7 mouse cellular contexts compared by ENCODE assay signal in the genomic region with DNA sequence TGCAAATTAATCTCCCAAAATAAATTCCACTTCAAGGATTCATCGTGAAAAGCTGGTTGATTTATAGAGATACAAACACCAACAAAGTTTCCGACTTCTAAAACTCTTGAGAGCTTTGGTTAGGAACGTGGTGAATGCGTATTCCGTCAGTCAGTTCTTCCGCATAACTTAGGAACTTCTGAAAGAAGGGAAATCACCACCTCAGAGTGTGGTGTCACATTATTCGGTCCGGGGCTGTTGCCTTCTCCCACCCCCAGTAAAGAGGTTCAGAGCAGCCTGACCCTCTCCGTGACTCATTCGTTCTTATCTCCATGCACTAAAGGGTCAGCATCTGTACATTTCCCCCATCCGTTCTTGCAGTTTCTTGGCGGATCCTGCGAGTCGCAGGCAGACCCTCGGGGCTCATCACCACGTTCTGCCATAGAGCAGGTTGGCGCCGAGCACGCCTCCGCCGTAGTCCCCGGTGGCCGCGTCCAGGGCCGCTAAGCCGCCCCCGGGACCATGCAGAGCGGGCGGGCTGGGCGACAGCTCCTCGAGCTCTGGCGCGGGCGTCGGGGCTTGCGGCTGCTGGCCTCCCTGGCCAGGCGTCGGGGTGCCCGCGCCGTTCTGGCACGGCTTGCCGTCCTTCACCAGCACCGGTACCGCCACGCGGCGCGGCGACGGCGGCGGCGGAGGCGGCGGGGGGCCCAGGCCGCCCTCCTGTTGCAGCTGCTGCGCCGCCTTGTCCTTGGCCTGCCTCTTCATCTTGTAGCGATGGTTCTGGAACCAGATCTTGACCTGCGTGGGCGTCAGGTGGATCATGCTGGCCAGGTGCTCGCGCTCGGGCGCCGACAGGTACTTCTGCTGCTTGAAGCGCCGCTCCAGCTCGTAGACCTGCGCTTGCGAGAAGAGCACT. TPM values are rescaled to one million over a fixed set of nuclear protein-coding genes. Genes with fewer than 3 reads are reported as not detected.
DNase-seq lines count a peak whose midpoint lies in the region; ATAC-seq lines count a peak whose summit lies in the region.

No protein-coding gene starts in this region.

- ATAC-seq in CD4-positive, CD25-positive, alpha-beta regulatory T cell, adult 4 months = peak; percentile 65
- peak; percentile 52 for ATAC-seq in forebrain, embryonic 11.5 days (replicated peaks; ENCODE audit: low FRiP score)
- ATAC-seq in hindbrain, embryonic 13.5 days (ENCODE audit: low FRiP score) = peak; percentile 44; the same call in 1 of the 2 replicates
- no peak for ATAC-seq in limb, embryonic 15.5 days (ENCODE audit: insufficient number of reproducible peaks, low FRiP score, low TSS enrichment, low read depth)

- peak overlapping the region; percentile 26 for H3K4me3 ChIP-seq in forebrain, embryonic 11.5 days (ENCODE audit: low read depth, low read length)
- peak overlapping the region; percentile 31; the same call in 1 of the 2 replicates for H3K4me3 ChIP-seq in hindbrain, embryonic 13.5 days
- H3K4me3 ChIP-seq in limb, embryonic 15.5 days = peak overlapping the region; percentile 43

- H3K27ac ChIP-seq in forebrain, embryonic 11.5 days (ENCODE audit: low read depth, low read length) = no peak overlapping the region
- H3K27ac ChIP-seq in hindbrain, embryonic 13.5 days = no peak overlapping the region
- no peak overlapping the region for H3K27ac ChIP-seq in limb, embryonic 15.5 days

- H3K9me3 ChIP-seq in forebrain, embryonic 11.5 days (ENCODE audit: control insufficient read depth, low read length) = no peaks in the 10 kb centered on the region
- no peaks in the 10 kb centered on the region for H3K9me3 ChIP-seq in hindbrain, embryonic 13.5 days
- H3K9me3 ChIP-seq in limb, embryonic 15.5 days = no peaks in the 10 kb centered on the region

- H3K36me3 ChIP-seq in forebrain, embryonic 11.5 days (ENCODE audit: control insufficient read depth, insufficient read depth, low read length) = no peaks in the 10 kb centered on the region
- H3K36me3 ChIP-seq in hindbrain, embryonic 13.5 days = no peaks in the 10 kb centered on the region
- no peaks in the 10 kb centered on the region for H3K36me3 ChIP-seq in limb, embryonic 15.5 days

- H3K27me3 ChIP-seq in forebrain, embryonic 11.5 days (ENCODE audit: control insufficient read depth, insufficient read depth, low read length) = peaks cover 71% of the 10 kb centered on the region
- H3K27me3 ChIP-seq in hindbrain, embryonic 13.5 days = peaks cover 92% of the 10 kb centered on the region
- peaks cover 75% of the 10 kb centered on the region for H3K27me3 ChIP-seq in limb, embryonic 15.5 days

- peak; percentile 21 for DNase-seq in T-cell, adult 2 months (ENCODE audit: low spot score)
- peak; percentile 72 for DNase-seq in forebrain, embryonic 11.5 days (ENCODE audit: low spot score)
- peak; percentile 53 for DNase-seq in naive thymus-derived CD4-positive, alpha-beta T cell, adult 2 months (ENCODE audit: low read depth)
- DNase-seq in thymus, postnatal 36 days = peak; percentile 23 to 27

- peaks cover 6% of the 10 kb centered on the region; the same call in 1 of the 2 replicates for H3K4me1 ChIP-seq in forebrain, embryonic 11.5 days (replicated peaks; ENCODE audit: control insufficient read depth, insufficient read depth, low read length)
- peaks cover 17% of the 10 kb centered on the region for H3K4me1 ChIP-seq in hindbrain, embryonic 13.5 days (replicated peaks)
- H3K4me1 ChIP-seq in limb, embryonic 15.5 days = peaks cover 19% of the 10 kb centered on the region

- WGBS in forebrain, embryonic 11.5 days = under 1% methylated on average over 60 of the region's 72 CpGs
- under 1% methylated on average over 56 of the region's 72 CpGs for WGBS in hindbrain, embryonic 13.5 days
- 1% methylated on average over 72 of the region's 72 CpGs for WGBS in limb, embryonic 15.5 days

- H3K9ac ChIP-seq in forebrain, embryonic 11.5 days (ENCODE audit: low read length) = no peak overlapping the region
- H3K9ac ChIP-seq in hindbrain, embryonic 13.5 days = no peak overlapping the region
- H3K9ac ChIP-seq in limb, embryonic 15.5 days = no peak overlapping the region

- 0 out of 2 replicates have a peak overlapping the region, but pooled peaks have one; percentile 15 for H3K4me2 ChIP-seq in forebrain, embryonic 11.5 days (ENCODE audit: low read depth, low read length, severe bottlenecking)
- no peak overlapping the region for H3K4me2 ChIP-seq in hindbrain, embryonic 13.5 days
- peak overlapping the region; percentile 76 for H3K4me2 ChIP-seq in limb, embryonic 15.5 days

RNA-seq across cellular contexts. Expression of a gene that starts 1.5 kb away (rescaled TPM):
- not detected for polyA plus RNA-seq in CD4-positive, CD25-positive, alpha-beta regulatory T cell, adult 4 months (2017; shearing (Covaris generic))
- polyA plus RNA-seq in forebrain, embryonic 11.5 days (2014; fragmentation: Nextera tagmentation; extraction: Ambion mirVana) = 1.3 and 3.8 TPM in 2 replicates
- polyA plus RNA-seq in hindbrain, embryonic 13.5 days (2015; fragmentation: Nextera tagmentation; extraction: Ambion mirVana) = not detected in 2 replicates
- polyA plus RNA-seq in limb, embryonic 15.5 days (2015; fragmentation: Nextera tagmentation; extraction: Ambion mirVana) = not detected in 2 replicates

Comparison
In these comparisons a context has a peak if more than half of its experiments do, and no peak if none do; other contexts are left out.
1. DNase-seq: peak in every context shown above with its lines; median percentile 72 in forebrain, embryonic 11.5 days; 53 in naive thymus-derived CD4-positive, alpha-beta T cell, adult 2 months; 25 in thymus, postnatal 36 days; 21 in T-cell, adult 2 months.